Mouse (Mus musculus) common myeloid progenitor, adult 5-6 weeks (primary cell): ENCODE measurements around the gene Vps13d. TPM values are rescaled to one million over a fixed set of nuclear protein-coding genes. Genes with fewer than 3 reads are reported as not detected.

Source experiments
- ATAC-seq: replicated peaks from 2 replicates; pipeline ENCODE4 v1.8.0; 2016; ENCODE audit warnings: low read depth, mild to moderate bottlenecking, moderate TSS enrichment, inconsistent platforms; ENCODE audit not compliant: poor library complexity, severe bottlenecking
- total RNA-seq: library from RNA; stranded (forward); fragments of 200-1000, 187-1606 nt; gene quantifications from 2 replicates; pipeline ENCODE4 v1.2.3, GENCODE M21; 2017

The Vps13d gene
- total RNA-seq, 1 experiment from 2014 or later = 41.7 TPM

DNA sequence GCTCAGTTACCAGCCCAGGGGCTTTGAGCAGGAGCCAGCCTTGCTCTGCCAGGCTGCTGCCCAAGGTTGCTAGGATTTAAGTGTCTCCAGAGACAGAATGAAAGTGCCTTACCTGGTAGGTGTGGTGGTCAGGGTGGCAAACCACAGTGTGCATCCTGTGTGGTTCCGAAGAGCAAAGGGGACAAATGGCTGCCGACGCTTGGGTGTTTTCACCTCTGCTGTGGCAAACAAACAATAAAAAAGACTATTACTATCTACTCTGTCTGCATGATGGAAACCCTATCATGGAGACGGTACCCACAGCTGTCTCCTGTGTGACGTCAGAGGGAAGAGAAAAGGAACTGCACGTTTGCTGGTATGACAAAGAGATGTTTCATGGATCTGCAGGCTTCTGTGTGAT, 95.0 kb downstream of the Vps13d start:
- no peak for ATAC-seq

DNA sequence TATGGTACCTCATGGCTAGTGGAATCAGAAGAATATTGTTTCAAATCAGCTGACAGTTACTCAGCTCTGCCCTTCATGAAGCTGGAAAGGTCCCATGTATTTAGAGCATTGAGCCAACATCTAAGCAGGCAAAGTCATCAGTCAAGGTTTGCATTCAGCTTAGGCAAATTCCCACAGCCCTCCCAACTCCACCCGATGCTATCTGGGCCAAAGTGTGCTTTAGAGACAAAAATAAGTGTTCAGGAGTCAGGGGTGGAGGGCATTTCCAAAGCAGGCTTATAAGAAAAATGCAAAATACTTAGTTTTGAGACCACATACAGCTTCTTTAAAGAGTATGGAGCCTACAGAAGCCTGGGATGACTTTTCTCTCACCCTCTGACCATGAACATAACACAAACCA, 95.5 kb downstream of the Vps13d start:
- no peak for ATAC-seq

DNA sequence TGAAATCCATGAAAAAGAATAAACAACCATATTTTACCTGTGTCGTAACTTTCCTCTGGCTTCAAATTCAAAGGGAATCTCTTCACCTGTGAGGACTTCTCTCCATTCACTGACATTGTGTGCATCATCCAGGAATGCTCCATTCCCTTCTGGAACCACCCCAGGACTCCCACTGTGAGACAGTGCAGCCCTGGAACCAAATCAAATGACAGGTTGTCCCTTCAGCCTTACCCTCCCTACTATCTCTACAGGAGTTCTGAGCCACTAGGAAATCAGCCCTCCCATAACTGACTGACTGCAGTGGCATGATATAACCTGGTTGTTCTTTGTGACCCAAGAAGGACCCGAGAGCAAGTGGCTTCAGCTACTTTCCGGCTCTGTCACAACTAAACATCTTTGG, 96.8 kb downstream of the Vps13d start:
- no peak for ATAC-seq

DNA sequence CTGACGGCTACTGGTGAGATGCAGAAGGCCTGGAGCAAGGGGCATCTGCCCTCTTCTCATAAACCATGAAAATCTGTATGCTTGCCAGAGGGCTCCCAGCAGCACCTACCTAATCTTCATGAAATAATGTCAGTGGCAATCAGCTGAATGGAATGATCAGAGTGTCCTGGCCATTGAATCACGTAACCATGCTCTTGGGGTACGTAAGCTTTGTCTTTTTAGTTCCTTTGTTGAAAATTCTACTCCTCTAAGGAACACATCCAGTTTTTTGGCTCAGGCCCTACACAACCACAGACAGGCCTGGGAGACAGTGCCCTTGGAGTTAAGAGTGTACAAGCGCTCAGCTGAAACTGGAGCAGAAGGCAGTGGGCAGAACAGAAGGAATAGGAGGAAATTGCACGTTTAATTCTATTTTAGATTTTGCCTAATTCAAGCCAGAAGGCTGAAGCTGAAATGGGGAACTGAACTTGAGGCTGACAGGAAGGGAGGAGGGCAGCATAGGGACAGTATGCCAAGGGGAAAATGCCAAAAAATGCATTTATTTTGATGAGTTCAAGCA, 98.2 kb downstream of the Vps13d start:
- peak; percentile 83 for ATAC-seq

DNA sequence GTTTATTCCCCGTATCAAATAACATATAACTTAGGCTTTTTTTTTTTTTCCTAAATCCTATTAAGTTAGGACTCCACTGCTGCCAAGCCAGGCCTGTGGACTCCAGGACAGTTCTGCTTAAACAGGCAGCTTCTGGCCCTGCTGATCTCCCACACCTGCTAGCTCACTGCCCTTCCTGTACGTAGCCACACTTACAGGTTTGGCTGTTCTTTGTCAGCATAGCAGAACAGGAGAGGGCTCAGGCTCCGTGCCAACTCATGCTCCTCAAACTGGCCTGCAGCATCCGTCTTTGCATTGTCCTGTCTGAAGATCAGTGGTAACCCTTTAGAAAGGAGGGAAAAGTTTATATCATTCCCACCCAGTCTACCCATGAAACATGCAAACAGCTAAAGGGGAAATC, 108.3 kb downstream of the Vps13d start:
- no peak for ATAC-seq

DNA sequence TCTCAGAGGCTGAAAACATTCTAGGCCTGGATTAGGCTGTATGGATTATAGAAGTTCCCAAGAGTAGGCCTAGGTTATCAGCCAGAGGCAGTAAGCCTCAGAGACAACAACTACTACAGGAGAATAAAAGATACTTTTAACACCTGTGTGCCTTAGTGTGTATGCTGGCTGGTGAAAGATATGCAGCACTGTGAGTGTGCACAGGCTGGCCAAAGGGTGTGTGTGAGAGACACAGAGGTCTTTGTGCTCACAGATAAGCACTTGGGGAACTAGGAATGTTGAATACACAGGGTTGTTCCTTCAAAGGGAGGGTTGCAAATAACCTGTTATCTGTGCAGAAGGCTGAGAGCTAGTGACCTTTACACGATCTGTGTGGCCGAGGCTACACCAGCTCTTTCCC, 115.5 kb downstream of the Vps13d start:
- ATAC-seq = no peak

DNA sequence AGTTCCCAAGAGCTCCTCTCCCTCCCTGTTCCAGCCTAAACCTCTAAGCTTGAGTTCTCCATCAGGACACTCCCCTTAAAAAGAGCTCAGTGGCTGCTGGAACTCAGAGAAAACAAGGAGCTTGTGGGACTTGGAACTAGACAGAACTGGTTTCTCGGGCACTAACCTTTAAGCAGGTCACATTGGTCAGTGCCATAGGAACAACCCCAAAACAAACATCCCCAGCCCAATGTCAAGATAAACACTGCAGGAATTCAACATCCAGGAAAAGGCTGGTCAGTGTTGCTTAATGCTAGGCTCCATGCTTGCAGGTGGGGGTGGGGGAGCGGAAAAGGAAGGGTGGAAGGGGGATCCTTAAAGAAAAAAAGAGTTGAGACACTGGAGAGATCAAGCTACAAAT, 120.5 kb downstream of the Vps13d start:
- no peak for ATAC-seq

DNA sequence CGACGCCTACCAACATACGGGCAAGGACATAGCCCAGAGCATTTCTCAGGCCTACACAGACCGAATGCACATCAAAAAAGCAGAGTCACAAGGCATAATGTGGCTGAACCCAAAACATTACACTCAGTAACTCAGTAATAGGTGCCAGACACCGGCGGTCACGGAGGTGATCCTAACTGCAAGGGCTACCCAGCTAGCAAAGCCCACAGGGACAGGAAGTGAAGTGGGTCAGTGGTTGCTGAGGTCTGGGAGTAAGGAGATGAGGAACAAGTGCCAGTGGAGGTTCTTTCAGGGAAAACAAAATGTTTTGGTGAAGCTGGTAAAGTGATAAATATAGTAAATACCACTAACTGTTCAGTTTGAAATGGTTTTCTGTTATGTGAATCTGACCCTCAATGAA, 121.1 kb downstream of the Vps13d start:
- ATAC-seq = peak; percentile 97

DNA sequence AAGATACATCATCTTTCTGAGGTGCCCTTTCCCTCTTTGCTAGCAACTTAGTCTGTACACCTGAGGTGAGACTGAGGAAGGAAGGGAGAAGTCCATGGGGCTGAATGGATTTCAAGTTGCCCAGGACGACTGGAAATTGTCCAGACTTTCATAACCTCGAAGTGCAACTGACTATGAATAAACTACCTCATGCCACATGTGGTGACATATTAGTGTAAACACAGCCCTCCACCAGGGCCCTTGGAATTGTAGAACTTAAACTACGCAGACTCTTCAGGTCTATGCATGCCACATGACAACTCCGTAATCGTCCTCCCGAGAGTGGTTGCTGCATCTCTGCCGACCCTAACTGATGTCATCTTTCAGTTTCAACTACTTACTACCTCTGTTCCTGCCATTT, 122.9 kb downstream of the Vps13d start:
- ATAC-seq = no peak

DNA sequence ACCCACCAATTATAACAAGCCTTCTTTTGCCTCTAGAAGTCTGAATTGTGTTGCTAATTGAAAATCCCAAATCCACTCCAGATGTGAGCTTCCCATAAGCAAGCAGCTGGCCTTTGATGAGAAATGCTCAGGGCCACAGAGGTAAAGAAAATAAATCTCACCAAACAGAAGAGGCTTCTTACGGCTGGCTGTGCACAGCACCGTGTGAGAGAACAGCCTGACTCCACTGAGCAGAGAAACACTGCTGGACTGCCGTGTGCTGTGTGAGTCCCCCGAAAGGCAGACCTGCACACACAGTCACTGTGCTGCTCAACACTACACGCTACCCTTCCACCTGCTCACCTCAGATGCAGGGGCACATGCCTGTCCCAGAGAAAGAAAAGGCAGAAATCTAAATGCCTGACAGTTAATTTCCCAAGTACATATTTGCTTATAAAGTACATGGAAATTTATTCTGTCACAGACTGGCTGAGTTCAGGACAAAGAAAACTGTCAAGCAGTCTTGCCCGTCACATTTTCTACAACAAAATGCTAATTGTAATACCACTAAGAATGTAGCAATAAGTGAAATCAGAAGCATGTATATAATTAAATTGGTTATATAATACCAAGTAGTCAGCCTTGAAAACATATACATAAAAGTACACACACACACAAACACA, 127.7 kb downstream of the Vps13d start:
- no peak for ATAC-seq

DNA sequence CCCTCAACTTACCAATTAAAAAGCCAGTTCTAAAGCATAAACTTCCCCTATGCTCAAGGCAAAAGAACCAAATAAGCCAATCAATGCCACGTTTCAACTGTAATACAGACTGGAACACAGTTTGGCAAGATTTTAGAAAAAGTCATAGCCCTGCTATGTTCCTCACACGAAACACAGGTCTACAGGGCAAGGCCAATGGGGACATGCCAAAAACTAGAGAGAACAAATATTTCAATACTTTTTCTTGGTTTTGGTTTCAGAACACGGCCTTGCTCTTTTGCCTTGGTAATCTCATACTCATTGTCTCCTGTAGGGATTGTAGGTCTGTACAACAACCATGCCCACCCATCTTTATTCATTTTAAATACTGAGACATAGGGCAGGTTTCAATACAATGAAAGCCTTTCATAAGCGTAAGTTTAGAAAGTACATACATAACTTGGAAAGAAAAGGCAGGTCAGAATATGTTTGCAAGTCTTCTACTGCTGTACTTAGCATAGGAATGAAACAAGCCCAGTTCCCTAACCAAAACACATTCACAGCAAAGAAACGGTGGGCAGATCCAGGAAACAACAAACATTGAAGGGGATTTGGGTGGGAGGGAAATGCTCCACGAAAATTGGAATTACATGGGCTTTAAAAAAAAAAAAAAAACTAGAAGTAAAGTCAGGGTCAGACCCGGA, 128.3 kb downstream of the Vps13d start:
- no peak for ATAC-seq

DNA sequence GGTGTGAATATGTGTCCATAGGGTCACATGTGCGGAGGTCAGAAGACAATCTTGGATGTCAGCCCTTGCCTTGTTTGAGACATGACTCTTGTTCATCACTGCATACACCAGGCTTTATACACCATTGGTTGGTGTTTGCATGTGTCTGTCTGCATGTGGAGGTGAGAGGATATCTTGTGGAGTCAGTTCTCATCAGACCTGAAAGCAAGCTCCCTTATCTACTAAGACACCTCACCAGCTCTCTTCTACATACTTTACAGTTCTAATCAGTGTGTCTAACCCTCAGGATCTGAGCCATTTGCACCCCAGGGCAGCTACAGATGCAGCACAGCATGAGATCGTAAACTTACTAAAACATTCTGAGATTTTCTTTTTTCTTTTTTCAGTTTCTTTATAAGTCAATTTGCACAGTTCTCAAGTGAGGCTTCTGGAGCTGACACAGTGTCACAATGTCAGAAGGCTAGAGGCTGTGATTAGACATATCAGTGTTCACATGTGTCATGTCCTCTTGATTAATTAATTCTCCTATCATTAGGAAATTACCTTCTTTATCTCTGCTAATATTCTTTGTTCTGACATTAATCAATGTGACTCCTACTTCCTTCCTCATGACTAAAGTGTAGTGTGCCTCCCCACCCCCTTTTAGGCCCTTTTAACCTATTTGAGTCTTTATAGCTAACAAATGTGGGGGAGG, 135.9 kb downstream of the Vps13d start:
- 0 out of 2 replicates have a peak, but pooled peaks have one; percentile 8 for ATAC-seq

DNA sequence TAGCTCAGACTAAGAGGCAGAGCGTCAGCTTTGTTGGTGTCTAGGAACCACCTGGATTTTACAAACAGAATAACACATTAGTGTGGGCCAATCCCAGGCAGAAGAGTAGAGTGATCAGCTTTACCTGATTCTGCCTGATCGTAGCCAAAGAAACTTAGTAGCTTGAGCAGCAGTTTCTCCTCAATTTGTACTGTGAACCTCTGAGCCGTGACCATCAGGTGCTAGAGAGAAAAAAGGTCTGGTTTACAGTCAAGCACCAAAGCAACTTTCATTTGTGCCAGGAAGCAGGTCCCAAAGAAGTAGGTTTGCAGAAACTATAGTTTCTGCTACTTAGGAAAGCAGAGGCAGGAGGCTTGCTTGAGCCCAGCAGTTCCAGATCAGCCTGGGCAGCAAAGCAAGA, 138.5 kb downstream of the Vps13d start:
- no peak for ATAC-seq

DNA sequence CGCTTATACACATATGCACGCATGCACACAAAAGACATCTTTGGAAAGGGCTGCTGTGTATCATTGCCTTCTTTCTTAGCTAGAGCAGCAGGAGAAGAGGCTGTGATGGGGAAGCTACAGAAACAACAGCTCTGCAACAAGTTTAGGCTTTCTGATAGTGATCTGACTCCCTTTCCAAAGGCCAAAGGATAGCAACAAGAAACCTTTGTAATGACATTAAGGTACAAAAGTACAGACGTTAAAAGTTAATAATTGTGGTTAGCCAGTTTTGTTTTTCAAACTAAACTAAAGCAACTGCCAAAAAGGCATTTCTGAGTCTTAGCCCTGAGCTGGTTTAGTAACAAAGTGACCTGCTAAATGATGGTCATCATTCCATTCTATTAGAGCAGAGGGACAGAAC, 139.0 kb downstream of the Vps13d start:
- no peak for ATAC-seq

DNA sequence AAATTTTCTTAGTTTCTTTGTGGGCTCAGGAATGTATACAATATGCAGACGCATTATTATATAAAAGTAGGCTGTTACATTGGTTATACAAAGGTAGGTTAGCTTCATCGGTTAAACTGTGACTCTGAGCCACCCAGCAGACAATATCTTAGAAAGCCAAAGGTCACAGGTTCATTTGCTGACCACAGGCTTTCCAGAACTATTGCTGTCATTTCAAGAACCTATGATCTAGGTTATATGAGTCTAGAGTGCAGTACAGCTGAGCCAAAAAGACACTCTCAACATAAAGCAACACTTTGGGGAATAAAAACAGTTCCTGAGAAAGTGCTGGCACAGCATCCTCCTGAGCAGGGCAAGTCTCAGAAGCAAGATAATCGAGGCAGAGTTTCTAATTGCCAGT, 140.4 kb downstream of the Vps13d start:
- no peak for ATAC-seq

DNA sequence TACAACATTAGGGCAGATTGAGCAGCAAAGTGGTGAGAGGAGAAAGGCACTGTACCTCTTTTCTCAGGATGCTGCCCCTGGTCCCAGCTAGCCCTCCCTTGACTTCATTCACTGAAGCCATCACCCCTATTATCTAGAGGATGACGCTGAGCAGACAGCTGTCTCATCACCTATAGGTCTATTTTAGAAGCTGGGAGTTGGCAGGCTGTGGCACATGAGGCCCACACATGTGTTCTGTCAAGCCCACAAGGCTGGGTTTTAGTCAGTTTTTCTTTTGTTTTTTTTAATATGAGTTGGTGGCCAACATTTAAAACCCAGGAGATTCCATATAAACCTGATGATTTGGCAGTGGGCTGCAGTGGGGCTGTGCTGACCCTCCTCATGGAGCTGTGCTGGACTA, 142.1 kb downstream of the Vps13d start:
- no peak for ATAC-seq

DNA sequence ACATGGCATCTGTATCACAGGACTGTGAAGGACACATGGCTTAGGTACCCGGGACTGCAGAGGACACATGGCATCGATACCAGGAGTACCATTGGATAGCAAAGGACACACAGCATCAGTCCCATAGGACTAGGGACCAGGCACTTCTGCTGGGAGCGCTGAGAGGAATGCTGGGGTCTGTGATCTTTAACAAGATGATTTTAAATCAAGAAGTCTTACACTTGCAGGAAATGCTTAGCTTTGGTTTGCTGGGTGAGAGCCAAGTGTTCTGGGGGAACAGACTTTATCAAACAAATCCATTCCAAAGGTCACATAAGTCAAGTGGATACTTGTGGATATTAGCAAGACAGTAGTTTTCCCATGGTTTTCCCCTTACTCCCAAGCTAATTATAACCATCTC, 142.5 kb downstream of the Vps13d start:
- ATAC-seq = no peak

DNA sequence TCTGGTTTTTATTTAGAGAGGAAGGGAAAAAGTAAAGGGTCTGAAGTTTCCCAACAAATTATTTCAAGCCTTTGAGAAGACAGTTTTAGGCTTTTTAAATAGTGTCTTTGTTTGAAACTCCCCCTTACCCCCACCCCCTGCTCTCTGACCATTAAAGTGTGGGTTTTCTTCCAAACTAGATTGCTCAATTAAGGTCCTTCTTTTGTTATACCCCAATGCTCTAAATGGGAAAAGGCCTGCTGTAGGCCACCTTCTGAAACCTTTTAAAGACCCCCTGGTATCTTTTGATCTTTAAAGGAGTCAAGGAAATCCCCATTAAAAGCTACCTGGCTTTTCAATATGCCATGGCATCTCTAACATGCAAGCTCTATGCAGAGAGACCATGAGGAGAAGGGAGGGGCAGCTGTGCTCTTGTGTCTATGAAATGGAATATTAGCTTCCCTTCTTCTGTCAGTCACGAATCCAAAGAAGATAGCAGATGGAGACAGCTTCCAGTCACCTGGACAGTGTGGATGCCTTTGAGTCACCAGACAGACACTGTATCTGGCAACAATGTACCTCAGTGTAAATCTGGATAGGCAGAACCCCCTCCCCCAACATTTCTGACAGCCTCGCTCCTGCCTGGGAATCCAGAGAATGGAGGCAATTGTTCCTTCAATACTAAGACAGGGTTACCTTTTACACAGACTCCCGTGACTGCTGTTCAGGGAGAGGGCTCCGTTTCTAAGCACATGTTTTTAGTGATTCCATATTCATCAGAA, 143.4 kb downstream of the Vps13d start:
- no peak for ATAC-seq

DNA sequence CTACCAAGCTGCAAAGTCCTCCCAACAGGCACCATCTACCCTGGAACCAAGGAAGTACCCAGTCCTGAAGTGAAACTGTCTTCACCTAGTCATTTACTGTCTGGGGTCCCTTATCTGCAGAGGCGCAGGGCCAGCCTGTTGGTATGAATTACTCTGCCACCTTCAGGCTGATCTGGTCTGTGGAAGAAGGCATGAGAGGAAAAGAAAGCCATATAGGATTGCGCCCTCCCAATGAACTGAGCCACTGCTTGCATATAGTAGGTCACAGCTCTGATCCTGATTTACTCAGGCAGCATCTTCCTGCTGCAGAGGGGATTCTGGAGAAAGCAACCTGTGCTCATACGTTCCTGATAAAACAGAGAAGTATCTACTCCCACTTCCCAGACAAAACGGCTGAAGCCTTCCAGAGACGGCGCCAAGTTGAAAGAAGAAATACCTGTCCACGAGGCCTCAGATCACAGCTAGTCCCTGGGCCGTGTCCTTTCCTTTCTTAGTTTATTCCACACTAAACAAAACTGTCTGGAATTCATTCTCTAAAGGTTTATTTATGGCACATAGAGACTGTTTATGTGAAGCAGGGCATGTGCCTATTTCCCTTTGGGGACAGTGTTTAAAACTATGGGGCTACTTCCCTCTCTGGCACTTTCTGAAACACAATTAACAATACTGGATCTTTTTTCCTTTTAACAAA, 144.1 kb downstream of the Vps13d start:
- ATAC-seq = peak; percentile 87

DNA sequence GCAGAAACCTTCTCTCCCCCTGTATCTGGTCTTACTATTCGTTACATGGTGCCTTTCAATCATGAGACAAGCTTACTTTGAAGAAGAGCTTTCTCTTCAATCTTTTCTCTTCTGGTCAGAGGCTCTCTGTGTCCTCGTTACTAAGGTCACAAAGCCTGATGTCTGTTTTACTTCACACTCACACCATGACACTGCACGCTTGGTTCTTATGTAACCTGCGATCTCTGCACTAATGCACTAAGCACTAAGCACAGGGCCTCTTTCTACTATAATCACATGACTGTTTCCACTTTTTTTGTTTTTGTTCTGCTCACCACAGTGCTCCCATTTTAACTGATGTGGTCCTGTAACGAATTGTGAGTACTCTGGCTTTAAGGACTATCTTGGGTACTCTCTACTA, 146.8 kb downstream of the Vps13d start:
- ATAC-seq = no peak
